Mouse (Mus musculus) retina, adult 2 months (tissue): ENCODE measurements around the gene Fbxl2.

Experiments used
- DNase-seq: peaks from one replicate; pipeline ENCODE4 v3.0.0-alpha.2; 2012; ENCODE audit warnings: low read depth, low spot score

Fbxl2 gene

DNA sequence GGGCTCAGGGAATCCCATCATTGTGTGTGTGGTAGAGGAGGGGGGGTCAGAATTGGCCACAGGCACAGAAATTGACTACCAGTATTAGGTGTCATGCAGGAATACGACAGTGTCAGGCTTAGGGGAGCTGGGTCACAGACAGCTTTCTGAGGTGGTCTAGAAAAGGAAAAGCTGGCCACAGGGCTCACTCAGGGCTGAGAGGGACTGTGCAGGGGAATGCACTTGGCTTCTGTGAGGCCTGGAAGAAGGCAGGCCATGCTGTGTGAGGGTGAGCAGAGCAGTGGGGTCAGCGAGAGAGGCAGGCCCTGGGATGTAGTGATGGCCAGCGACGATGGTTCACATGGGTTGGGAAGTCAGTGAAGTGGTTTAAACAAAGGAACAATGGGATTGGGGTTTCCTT is 72.1 kb downstream of the Fbxl2 start:
- no peak for DNase-seq

DNA sequence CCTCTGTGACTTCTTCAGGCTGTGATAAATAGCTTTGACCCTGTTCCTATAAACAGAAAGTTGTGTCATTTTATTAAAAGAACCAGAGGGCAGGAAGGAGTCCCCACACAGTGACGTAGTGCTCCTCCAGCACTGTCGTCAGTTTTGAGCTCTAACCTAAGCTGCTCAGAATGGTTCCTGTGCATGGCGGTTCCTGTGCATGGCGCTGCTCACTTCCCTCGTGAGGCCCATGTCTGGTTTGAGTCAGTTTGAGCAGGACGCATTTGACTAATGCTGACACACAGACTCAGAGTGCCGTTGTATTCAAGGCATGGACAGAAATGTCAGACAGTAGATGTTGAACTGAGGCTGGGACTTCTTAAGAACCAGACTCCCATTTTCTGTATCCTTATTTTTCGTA is 74.4 kb downstream of the Fbxl2 start:
- DNase-seq = no peak

DNA sequence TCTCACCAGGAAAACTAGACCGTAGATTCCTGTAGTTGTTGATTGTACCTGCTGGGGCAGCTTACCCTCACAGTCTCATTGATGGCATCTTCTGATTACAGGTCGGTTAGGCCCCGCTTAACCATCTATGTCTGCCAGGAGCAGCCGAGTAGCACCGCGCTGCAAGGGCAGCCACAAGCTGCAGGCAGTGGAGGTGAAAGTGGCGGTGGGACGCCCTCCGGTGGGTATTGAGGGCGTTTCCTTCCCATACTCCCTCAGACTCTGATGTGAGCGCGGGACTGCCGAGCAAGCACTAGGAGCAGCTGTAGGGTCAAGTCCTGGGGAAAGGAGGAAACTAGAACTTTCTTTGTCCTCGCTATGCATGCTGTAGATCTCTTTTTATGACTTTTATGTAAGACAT is 76.0 kb downstream of the Fbxl2 start:
- no peak for DNase-seq

DNA sequence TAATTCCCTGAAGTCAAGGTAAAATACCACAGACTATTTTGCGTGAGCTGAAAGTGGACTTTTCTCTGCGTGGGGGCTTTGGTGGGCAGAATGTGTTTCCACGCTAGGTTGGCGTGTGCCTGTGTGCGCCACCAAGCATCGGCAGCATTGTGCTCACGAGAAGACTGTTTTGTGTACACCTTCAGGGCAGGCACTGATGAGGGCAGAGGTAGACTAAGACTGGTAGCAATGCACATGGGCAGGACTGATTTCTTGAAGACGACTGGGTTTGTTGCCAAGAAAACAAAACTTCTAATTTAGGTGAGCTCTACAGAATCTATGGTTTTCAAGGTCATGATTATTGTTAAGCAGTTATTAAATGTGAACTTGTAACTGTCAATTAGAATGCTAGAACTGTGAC is 76.6 kb downstream of the Fbxl2 start:
- DNase-seq = no peak

DNA sequence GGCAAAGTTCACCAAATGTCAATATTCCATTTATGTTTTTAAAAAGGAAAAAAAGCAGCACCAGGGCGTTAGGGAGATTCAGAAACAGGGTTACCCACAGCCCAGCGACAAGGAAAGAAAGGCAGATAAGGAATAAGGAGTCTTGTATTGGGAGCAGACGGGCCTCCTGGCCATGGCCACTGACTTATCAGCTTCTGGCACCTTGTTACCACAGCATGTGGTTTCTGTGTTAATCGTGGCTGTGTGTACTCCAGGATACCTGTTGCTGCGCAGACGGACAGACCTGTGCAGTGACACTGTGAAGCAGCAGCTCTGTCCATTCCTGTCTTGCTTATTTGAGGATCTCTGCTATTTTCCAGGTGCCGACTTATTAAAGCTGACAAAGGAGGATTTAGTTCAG is 77.0 kb downstream of the Fbxl2 start:
- no peak for DNase-seq

DNA sequence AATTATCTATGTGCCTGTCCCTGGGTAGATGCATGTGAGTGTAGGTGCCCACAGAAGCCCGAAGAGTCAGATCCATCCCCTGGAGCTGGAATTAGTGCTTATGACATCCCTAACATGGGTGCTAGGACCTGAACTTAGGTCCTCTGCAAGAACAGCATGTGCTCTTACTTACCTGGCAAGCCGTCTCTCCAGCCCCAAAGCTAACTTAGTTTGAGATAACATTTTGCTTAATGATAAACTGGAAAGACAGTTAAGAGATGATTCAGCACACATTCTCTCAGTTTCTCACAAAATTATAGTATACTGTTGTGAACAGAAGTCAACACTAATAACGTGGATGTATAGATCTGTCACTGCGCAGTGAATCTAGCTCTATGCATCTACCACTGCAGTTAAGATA is 79.2 kb downstream of the Fbxl2 start:
- no peak for DNase-seq

DNA sequence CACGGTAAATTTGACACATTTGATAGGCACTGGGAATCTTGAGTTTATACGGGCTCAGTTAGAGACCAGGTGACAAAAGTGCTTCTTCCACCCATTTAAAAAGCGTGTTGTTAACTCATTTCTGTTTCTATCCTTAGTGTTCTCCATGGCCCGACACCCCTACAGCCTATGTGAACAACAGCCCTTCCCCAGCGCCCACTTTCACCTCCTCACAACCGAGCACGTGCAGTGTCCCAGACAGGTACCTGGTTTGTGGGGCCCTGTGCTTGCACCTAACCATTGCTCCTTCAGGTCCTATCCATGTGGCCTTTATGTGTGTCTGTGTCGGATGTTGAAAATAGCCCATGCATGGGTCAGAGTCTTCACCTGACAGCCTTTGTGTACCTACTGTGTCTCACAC is 81.6 kb downstream of the Fbxl2 start:
- no peak for DNase-seq

DNA sequence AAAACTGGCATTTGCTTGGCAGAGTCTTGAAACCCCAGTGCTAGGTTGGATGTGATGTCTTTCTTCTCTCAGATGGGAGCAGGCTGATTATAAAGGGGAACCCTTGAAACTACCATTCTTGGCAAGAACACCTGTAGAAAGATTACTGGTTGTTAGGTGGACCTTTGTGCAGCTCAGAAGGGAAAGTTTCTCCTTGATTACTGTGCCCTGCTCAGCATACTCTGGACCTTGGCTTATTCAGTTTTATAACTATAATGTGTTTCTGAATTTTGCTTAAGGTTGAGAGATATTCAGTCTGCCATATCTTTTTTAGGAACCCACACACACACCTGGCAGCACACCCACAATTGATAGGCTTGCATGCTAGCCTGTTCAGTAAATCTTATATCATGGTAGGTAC is 82.3 kb downstream of the Fbxl2 start:
- no peak for DNase-seq

DNA sequence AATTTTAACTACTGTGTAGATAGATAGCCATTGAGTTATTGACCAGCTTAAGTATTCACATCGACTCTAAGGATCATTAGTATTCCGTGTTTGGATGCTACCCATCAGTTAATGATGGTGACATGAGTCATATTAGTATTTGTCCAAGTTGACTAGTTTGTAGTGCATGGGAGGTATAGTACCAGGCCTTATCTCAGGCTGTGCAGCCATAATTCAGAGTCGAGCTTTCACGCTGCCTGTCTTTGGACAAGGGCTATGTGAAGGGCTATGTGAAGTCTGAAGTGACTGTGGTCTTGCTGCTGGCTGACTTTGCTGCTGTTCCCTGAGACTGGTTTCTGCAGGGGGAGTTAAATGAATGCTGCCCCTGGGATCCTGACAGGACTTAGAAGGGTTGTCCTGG is 88.2 kb downstream of the Fbxl2 start:
- no peak for DNase-seq

DNA sequence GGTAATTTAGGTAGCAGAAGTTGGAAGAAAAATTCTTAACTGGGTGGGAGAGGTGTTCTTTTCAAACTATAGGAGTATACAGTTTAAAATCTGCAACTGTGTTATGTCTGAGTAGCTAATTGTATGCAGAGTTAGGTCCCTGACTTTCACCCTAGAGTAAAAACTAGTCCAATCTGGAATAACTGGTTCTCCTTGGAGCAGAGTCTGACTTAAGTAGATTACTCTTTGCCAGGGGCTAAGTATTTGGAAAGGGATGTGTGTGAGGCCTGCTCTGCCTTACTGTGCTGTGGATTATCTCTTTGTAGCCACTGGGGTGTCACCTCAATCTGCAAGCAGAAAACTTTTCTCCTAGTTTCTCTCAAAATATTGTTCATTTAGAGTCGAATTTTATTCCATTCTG is 98.8 kb downstream of the Fbxl2 start:
- DNase-seq = no peak

DNA sequence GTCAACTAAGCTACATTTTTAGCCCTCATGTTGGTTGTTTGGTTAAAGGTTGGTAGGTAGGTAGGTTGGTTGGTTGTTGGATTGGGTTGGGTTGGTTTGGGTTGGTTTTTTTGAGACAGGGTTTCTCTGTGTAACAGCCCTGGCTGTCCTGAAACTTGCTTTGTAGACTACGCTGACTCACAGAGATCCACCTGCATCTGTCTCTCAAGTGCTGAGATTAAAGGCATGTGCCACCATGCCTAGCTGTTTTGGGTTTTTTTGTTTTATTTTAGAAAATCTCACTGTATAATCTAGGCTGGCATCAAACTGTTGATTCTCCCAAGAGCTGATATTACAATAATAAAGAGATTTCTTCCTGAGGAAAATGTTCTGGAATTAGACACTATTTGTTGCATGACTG is 102.6 kb downstream of the Fbxl2 start:
- no peak for DNase-seq

DNA sequence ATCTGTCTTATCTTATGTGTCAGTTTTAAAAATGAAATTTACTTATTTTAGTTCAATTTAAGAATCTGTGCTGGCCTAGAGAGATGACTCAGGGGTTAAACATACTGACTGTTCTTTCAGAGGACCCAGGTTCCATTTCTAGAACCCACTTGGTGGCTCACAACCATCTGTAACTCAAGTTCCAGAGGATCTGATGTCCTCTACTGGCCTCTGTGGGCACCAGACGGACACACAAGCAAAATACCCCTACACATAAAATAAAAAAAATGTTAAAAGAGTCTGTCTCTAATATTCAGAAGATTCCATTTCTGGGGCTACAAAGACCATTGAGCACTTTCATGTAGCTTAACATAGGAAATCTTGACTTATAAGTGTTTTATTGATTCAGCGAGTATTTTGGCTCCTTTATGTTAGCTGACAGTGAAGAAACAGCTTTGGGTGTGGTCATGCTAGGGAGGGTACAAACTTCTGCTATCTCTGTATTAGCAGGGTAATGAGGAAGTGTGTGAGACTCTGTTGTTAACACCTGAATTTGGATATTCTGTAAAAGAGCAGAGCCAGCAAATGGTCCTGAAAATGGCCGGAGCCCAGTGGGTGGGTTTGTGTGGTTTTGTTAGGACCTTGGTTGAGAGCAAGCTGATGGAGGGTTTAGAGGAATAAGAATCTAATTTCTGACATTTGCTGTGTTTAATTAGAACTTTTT is 104.7 kb downstream of the Fbxl2 start:
- DNase-seq = no peak

DNA sequence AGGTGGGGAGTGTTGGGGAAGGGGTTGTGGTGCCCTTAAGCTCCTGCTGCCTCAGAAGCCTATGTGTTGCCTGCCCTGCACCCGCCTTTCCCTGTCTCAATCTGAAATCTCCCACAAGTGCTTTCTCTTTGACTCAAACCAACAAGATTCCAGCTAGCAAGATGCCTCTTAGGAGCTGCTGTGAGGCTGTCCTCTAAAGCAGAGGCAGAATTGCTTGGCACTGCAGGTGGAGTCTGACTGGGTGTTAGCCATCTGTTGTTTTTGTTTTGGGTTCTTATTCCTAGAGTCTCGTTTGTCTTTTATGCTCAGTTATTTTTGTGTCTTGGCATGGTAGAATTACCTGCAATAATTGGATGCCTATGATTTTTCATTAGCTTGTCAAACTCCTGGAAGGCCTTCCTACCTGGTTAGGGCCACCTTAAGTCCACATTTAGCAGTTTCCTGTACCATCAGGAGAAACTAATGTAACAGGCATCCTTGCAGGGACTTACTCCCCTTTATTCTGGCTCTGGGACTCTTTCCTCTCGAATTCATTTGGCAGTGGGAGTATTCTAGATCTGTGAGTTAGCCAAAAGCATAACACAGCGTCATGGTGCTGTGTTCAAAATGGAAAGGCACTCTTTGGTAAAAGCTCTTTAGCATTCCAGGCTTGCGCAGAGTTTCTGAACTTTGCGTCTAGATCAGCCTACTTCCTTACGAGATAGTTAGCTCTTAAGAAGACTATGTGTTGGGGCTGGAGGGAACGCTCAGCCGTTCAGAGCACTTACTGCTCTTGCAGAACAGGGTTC is 106.7 kb downstream of the Fbxl2 start:
- DNase-seq = no peak

DNA sequence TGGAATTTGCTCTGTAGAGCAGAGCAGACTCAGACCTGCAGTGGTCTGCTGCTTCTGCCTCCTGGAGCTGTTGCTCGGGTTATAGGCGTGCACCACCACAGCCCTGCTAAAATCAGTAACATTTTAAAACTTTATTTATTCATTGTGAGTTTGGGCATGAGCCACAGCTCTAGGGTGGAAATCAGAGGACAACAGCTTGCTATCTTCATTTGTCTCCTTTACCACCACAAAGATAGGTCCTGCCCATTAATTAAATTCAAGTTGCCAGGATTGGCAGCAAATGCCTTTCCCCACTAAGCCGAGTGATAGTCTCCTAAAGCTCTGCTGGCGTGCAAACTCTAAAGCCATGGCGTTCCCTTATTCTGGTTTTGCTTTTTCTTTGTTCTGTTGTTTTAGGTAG is 110.4 kb downstream of the Fbxl2 start:
- DNase-seq = no peak

DNA sequence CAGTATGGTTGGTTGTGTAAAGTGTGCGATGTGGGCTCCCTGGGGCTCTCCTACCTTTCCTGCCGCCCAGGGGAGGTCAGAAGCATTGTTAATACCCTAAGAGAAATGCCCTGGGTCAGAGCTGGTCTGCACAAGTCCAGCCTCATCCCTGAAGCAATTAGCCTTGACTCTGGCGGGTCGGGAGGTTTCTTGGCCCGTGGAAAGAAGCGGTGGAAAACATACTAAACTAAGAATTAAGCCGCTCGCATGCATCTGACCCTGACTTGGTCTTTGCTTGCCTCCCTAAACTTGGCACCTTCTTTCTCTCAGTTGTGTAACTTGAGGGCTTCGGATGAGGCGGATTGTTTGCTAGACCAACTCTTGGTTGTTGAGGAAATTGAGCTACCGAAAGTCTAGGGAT is 113.5 kb downstream of the Fbxl2 start:
- DNase-seq = no peak

DNA sequence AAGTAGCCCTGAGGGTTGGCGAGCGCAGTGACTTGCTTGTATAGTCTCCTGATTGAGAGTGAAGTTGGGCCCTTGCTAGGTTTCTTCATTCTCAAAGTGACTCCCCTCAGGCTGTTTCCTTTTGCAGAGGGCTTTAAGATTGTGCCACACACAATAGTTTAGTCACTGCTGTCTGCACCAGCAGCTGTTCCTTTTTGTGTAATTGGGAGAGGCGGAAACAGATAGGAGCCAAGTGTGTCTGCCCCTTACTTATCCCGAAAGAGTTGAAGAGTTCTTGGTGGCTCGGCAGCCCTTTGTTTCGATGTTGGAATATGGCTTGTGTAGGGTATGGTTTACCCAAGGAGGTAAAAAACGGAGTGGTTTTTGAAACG is 113.9 kb downstream of the Fbxl2 start:
- no peak for DNase-seq

DNA sequence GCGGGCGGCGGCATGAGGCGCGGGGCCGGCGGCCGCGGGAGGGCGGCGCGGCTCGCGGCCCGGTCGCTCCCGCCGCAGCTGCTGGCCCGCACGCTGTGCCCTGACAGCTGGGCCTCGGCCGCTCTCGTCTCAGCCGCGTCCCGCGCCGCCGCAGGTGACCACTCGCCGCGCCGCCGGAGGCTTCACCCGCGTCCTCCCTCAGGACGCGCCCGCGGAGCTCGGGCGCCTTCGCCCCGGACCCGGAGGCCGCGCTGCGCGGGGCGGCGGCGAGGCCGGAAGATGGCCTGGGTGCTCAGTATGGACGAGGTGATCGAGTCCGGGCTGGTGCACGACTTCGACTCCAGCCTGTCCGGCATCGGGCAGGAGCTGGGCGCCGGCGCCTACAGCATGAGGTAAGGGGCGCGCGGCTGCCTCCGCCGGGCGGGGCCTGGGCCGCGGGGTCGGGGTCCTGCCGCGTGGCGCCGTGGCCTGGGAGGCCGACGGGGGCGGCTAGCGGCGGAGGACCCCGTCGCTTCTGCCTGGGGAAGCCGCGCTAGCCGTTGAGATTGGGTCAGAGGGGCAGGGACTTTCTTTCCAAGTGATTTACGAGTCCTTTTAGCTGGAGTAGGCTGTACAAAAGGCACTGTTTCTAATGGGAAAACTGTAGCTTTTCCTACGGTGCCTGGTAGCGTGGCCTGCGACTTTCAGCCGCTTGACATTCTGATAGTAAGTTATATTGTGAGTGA is 114.5 kb downstream of the Fbxl2 start:
- no peak for DNase-seq

DNA sequence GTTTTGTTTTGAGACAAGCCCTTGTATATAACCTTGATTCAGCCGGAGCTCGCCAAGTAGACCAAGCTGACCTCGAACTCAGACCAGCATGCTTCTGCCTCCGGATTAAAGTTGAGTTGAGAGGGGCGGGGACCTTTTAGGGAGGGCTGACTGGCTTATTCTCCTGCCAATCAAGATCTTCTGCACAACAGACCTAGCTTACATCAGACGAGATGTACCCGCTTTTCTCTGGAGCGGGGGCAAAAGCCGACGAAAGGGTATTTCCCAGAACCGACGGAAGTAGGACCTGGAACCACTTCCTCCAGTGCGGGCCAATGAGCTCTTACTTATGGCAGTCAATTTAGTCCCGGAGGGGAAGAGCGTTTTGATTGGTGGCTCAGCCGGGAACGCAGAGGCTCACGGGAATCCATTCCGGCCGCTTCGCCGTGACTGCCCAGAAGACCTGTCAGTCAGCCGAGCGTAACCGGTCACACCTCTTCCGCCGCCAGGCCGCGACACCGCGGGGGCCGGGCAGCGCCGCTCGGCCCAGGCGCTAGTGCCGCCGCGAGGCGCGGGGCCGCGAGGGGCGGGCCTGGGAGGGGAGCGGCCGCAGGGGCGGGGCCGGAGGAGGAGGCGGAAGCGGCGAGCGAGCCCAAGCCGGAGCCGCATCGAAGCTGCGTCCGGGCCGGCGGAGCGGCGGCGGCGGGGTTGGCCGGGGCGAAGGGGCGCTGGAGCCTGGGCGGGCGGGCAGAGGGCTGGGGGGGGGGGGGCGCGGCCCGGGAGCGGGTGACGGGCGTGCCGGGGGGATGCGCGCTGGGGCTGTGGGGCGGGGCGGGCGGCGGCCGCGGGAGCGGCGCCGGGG is 115.2 kb downstream of the Fbxl2 start, which contains the start of gene Ubp1:
TSS of gene Ubp1 (plus strand) at position 401 of the 841 bp plus-strand sequence.
- peak; percentile 96 for DNase-seq

DNA sequence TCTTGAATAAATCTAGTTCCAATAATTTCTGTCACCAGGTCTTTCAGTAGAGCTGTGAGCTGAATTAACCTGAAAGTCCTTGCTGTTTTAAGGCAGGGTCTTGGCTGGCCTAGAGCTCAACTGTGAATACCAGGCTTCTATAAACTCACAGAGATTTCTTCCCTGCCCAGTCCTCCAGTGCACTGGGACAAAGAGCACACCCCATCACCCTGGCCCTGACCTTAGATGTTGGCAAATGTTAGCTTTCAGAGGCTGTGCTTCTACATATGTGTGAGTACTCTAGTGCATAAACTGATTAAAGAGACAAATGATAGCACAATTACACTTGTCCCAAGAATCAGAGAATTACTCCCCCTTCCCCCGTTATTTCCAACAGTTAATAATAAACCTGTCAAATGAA is 116.3 kb downstream of the Fbxl2 start:
- no peak for DNase-seq

DNA sequence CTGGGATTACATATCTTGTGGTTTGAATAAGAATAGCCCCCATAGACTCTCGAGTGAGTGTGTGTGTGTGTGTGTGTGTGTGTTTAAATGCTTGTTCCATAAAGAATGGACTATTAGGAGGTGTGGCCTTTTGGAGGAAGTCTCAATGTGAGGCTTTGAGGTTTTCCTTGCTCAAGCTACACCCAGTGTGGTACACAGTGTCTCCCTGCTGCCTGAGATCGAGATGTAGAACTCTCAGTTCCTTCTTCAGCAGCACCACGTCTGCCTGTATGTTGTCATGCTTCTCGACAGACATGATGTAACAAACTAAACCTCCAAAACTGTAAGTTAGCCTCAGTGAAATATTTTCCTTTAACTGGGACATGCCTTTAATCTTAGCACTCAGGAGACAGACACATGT is 117.4 kb downstream of the Fbxl2 start:
- DNase-seq = no peak

DNA sequence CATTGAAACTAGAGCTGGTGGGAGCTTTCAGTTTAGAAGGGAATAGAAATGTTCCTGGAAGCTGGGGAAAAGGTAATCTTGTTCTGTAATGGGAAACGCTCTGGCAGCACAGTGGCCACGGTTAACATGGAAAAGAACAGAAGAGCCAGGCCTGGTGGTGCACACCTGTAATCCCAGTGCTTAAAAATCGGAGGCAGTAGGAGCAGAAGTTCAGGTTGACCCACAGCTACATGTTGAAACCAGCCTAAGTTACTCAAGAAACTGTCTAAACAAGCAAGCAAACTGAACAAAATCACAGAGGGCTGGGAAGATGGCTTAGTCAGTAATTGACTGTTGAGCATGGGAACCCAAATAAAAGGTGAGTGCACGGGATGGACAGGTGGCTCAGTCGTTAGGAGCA is 121.1 kb downstream of the Fbxl2 start:
- no peak for DNase-seq

DNA sequence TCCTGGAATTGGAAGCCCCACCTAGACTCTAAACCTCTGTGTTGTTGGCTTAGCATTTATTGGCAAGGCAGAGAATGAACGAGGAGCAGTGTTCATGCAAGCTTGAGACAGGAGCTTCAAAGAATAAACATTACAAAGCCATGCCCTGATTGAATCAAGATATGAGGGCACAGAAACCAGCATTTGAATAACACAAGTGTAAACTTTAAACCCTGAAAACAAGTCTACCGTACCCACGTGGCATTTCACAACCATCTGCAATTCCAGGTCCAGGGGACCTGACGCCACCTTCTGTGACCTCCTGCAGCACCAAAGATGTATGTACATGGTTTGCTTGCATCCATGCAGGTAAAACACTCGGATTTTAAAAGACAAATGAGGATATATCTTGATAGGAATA is 123.3 kb downstream of the Fbxl2 start:
- DNase-seq = no peak
